Mouse (Mus musculus): ENCODE results near the gene 4930415O20Rik.
A peak's percentile ranks its signal among the peaks of the same experiment; 100 is the strongest.
"Not testable (repeated sequence)": the region's sequence is repeated elsewhere in the genome, so short reads cannot be mapped to it uniquely, and the experiment has no call there.

The 4930415O20Rik gene

DNA sequence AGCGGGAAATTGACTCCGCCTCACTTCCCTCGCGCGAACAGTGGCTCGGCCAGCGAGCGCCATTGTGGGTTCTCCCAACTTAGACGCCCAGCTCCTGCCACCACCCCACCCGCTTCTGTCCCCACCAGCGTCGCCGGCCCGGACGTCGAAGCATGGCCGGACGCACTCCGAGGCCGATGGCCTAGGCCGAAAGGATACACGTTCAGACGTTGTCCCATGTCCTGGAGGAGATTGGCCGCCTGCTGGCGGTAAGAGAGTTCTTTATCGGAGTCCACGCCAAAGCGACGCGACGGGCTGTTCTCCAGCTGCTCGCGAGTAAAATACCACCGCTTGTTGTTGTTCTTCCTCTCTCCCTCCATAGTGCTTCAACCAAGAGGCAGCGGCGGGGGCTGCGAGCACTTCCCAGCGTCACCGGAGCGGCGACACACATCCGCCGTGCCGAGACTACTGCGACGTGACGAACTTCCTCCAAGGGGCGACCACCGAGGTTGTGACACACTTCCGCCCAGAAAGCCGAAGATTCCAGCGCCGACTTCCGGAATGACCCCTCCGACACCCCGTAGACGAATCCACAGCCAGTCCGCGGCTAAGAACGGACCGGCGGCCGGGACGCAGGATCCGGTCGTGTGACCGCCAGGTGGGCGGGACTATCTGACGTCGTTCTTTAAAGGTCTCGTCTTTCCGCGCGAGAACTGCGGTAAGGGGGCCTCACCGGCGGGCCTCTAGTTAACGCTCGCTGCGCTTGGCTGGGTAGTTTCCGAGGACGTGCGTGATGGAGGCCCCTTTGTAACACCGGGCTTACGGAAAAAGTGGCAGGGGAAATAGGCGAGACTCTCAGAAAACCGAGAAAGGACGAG is 3.3 kb upstream of the 4930415O20Rik start:
- DNase-seq (ENCODE audit: extremely low read depth, insufficient read length, low spot score), result peak; percentile 99

DNA sequence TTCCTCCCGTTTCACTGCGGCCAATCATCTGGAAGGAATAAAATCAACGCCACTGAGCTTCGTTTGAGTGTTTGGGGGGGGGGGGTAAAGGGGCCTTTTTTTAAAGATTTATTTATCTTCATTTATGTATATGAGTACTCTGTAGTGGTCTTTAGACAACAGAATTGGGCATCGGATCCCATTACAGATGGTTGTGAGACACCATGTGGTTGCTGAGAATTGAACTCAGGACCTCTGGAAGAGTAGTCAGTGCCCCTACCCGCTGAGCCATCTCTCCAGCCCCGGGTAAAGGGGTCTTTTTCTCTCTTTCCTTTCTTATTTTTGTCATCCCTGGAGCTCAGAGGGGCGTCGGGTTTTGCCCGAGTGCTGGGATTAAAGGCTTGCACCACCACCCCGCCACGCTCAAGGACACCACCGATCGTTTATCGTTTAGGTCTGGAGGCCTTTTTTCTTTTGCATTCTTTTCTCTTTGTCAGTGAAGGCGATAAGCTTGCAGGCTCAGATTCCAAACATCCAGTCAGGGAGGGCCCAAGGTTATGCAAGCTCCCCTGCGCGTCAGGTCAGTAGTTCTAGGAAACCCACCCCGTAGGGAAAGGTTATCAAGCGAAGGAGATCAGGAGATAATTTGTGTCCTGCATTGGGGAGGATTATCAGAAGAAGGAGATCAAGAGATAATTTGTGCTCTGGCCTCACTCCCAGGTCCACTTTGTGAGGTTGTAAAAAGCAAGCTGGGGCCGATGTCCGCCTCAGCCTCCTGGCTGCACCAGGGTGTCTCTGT is 2.4 kb upstream of the 4930415O20Rik start:
- DNase-seq (ENCODE audit: extremely low read depth, insufficient read length, low spot score), result no peak

DNA sequence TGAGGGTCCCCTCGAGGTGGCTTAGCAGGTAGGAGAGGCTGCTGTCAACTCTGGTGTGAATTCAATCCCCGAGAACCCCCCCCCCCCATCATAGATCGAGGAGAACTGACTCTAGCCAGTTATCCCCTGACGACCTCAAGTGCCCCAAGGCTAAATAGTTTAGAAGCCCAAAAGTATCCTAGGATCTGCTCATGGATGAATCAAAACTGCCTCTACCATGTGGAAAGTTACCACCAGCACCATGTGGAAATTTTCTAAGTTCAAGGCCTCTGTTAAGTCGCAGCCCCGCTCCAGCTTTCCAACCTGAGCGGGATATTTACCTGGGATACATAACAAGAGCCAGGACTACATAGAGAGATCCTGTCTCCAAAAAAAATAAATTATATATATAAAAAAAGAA is 1.6 kb upstream of the 4930415O20Rik start:
- no peak for DNase-seq (ENCODE audit: extremely low read depth, insufficient read length, low spot score)

DNA sequence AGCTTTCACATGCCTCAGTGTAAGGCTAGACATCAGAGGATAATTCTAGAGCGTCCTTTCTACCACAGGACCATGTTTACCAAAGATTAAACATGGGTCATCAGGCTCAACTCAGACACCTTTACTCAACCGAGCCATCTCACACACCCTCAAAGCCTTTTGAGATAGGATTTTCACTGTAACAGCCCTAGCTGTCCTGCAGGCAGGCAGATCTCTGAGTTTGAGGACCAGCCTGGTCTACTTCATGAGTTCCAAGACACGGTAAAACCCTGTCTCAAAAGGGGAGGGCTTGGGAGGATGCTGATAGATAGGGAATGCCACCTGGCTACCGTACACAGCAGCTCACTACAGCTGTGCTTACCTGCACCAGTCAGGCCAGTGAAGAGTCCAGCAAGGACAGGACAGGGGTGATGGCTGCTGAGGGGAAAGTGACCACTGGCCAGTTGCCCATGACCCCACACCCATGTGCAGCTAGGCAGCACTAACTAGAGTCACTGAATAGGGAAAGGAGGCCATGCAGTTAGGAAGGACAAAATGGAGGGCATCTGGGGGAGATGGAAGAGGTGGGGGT is 924 bp upstream of the 4930415O20Rik start:
- DNase-seq (ENCODE audit: extremely low read depth, insufficient read length, low spot score), result no peak

DNA sequence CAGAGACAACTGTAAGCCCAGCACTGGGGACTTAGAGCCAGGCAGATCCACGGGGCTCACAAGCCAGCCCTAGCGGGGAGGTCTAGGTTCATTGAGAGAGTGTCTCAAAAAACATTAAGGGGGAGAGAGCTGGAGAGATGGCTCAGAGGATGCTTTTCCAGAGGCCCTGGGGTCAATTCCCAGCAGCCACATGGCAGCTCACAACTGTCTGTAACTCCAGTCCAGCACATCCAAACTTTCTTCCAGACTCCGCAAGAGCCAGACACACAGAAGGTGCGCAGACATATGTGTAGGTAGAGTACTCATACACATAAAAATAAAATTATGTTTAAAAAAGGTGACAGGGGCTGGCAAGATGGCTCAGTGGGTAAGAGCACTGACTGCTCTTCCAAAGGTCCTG is 2.5 kb downstream of the 4930415O20Rik start:
- DNase-seq (ENCODE audit: extremely low read depth, insufficient read length, low spot score), result no peak

DNA sequence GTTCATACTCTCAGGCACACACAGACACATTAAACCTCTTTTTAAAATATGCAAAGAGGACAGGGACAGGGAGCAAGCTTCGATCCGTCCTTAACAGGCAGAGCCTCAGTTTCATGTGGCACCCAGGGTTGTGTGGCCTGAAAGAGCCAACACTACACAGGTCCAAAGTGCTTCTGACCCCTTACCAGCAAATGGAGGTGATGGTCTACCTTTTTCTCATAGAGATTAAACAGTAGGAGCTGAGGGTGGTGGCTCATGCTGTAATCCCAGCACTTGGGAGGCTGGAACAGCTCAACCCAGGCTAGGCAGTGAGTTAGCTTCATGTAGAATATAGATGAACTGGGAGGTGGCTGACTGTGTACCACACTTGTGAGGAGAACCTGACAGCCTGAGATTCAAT is 8.5 kb downstream of the 4930415O20Rik start:
- no peak for DNase-seq (ENCODE audit: extremely low read depth, insufficient read length, low spot score)

DNA sequence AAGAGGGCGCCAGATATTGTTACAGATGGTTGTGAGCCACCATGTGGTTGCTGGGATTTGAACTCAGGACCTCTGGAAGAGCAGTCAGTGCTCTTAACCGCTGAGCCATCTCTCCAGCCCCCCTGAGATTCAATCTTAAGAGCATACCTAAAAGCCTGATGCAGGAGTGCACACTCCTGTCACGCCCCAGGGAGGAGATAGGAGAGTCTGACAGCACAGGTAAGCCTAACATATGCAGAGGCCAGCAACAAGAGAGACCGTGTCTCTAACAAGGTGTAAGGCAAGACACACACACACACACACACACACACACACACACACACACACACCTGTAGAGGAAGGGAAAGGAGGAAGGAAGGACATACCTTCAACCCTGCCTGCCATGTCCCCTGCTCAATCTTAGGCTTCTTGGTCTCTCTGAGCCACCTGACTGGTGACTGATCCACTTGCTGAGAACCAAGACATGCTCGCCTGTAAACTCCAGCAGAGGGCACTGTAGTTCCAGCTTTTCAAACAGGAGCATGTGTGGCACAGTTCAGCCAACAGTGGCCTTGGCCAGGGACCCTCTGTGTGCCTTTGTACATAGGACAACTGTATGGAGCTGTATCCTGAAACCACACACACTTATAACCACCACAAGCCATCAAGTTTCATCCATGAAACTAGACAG is 9.1 kb downstream of the 4930415O20Rik start:
- peak; percentile 45 for DNase-seq (ENCODE audit: extremely low read depth, insufficient read length, low spot score)

DNA sequence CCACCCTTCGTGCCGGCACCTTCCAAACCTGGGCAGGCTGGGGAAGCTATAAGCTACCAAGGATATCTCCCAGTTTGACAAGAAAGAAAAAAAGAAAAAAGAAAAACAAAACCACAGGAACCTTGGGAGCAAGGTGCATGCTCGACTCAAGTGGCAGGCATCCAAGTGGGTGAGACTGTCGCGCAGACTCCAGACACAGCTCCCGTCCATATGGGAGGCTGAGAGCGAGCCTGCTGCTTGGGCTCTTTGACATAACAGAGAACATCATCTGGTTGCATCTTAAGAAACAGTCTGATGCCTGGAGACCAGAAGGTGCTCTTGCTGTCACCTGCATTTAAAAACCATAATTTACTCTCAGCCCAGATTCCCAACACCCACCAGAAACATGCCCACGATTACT is 11.6 kb downstream of the 4930415O20Rik start:
- no peak for DNase-seq (ENCODE audit: extremely low read depth, insufficient read length, low spot score)

DNA sequence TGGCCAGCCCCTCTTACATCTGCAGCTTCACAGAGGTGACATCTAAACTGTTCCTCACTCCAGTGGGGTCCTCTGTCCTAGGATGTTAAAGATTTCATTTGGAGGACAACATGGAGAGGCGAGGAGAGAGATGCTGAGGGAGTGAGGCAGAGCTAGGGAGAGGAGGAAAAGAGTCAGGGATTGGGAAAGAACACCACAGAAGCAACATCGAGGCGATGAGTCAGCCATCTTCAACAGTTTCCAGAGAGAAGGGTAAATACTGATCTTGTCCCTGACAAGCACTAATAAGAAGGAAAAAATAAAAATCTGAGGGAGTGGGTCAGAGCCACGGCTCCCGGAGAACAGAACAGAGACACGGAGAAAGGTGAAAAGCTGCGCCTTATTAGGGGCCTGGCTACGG is 12.2 kb downstream of the 4930415O20Rik start:
- DNase-seq (ENCODE audit: extremely low read depth, insufficient read length, low spot score), result no peak

DNA sequence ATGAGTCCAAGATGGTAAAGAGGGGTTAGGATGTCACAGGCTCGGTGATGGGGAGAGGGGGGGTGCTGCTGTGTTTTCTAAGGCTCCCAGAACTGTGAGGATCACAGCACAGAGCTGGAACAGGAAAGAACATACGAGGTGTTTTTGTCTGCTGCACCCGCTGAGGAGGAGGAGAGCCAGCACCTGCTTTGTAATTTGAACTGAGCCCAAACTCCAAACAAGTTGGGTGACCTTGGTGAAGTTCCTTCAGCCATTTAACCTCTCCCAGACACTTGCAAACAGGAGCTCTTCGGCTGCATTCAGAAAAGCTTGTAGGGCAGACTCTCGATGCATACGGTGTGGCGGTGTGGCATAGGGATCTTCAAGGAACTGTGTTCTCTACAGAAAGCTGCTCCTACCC is 14.6 kb downstream of the 4930415O20Rik start:
- no peak for DNase-seq (ENCODE audit: extremely low read depth, insufficient read length, low spot score)

DNA sequence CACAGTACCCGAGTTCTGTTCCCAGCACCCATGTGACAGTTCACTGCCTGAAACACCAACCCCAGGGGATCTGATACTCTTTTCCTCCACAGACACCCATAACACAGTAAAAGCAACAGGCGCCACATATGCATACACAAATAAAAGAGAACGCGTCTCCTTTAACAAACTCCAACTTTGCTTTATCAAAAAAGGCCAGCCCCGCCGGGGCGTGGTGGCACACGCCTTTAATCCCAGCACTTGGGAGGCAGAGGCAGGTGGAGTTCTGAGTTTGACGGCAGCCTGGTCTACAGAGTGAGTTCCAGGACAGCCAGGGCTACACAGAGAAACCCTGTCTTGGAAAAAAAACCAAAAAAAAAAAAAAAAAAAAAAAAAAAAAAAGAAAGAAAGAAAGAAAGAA is 15.3 kb downstream of the 4930415O20Rik start:
- DNase-seq (ENCODE audit: extremely low read depth, insufficient read length, low spot score), result not testable (repeated sequence)

DNA sequence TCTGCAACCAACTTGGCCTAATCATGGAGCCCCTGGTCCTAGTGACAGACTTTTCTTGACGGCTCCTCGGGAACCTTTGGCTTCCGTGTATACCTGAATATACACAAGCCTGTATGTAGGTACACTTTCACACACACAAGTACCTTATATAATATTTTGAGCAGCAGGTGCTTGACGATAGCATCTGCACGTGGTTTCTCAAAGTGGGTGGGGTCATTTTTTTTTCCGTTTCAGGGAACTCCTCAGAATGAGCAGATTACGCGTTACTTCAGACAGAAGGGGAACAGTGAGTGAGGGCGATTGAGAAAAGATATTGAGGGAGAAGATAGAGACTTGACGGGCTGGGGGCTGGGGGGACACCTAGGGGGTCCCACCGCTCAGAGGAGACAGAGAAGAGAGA is 16.9 kb downstream of the 4930415O20Rik start:
- DNase-seq (ENCODE audit: extremely low read depth, insufficient read length, low spot score), result no peak

DNA sequence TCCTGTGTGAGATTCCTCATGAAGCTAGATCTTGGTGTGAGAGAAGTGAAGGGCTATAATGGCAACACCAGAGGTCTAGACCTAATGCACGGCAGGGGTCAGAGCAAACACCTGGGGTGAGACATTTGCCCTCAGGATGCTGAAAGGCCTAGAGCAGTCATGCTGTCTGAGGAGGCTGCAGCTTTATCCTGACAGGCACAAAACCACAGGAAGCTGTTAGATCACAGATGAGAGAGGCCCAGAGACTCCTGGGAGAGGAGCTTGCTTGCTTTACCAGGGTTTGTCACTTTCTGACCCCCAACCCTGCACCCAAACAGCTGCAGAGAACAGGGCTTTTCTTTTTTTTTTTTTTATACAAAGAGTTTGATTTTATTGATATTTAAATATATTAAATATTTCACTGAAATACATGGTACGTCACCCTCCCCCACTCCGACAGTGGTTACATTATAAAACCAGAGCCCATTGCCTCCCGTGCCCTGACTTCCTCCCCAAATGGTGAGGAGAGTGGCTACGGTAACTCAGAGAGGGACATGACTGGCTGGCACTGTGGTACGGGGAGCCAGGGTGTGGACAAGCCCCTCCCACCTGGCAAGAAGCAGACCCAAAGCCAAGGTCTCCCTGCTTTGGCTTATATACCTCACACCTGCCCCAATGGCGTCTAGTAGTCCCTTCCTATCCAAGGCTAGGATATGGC is 19.0 kb downstream of the 4930415O20Rik start:
- DNase-seq (ENCODE audit: extremely low read depth, insufficient read length, low spot score), result no peak

DNA sequence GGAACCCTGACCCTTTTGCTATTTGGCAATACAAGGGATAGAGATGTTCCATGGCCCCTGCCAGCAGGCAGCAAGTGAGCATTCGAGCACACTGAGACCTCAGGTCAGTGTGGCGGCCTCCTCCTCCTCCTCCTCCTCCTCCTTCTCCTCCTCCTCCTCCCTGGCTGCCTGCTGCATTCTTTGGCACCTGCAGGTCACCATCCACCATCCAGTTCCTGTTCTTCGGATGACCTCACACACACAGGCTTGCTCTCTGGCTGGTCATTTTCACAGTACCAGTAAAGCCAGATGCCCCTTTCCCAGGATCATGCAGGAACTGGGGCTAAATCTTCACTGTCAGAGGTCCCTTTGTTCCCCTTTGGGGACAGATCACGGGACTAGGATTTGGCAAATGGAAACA is 20.6 kb downstream of the 4930415O20Rik start:
- no peak for DNase-seq (ENCODE audit: extremely low read depth, insufficient read length, low spot score)

DNA sequence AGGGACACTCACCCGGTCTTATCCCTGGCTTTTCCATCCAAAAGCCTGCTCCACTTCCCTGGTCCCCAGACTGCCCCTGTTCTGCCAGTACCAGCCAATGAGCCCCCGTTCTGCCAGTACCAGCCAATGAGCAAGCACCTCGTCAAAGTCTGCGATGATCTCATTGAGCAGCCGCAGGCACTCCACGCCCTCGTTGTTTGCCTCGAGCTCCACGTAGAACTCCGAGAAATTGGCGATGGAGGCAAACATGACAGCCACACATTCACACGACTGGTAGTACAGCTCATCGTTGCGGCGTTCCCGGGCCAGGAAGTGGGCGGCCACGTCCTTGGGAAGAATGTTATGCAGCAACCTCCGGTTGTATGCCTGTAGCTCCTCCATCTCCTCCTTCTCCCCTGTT is 23.4 kb downstream of the 4930415O20Rik start:
- peak; percentile 74 for DNase-seq (ENCODE audit: extremely low read depth, insufficient read length, low spot score)

DNA sequence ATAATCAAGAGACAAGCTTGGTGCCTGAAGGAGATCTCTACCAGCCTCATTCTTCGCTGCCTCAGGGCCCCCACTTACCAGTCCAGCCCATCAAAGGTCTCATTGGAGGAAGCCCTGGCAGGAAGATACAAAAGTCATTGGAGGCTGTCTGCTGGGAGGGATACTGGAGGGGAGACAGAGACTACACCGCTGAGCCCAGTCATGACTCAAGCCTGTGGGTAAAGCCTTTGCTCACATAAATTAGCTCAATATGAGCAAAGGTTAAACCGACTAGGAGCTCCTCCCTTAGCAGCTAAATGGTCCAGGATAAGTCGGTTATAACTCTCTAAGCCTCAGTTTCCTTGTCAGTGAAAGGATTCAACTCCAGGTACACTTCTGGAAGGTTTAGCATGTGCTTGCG is 24.2 kb downstream of the 4930415O20Rik start:
- DNase-seq (ENCODE audit: extremely low read depth, insufficient read length, low spot score), result no peak

DNA sequence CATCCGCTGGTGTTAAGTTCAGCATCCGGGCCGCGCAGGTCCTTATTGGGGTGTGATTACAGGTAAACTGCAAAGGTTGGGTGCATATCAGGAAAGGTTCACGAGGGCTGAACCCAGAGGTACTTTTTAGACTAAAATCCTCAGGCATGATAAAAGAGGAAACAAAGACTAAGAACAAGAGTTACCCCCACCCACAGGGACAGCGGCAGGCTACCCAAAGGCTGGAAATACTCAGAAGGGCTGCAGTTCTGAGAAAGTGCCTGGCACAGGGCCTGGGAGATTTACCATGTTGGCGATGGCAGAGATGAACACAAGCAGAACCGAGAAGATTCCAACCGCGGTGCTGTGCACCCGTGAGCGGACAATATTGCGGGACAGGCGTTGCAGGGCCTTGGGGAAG is 25.8 kb downstream of the 4930415O20Rik start:
- DNase-seq (ENCODE audit: extremely low read depth, insufficient read length, low spot score), result no peak

DNA sequence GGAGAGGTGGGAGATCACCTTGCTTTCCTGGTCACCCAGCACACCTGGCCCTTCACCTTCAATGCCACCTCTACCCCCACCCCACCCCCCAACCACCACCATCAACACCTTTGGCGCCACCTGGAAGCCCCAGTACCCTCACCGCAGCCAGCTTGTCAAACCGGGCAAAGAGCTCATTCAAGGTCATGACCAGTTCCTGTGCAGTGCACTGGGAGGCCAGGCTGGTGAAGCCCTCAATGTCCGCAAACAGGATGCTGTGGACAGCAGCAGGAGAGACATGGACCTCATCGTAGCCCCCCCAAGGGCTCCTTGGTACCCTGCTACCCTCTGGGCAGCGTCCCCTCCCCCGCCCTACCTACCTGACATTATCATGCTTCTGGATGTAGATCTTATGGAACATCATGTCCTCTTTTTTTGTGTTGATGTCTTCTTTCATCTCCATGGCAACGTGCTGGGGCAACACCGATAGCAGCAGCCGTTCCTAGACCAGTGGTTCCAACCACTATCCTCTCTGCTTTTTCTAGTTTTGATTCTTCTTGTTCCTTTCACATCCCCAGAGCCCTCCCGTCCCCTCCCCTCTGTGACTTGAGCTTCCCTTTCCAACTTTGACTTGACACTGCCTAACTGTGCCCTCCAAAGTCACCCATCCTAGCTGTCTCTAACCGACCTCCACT is 29.4 kb downstream of the 4930415O20Rik start:
- DNase-seq (ENCODE audit: extremely low read depth, insufficient read length, low spot score), result no peak

DNA sequence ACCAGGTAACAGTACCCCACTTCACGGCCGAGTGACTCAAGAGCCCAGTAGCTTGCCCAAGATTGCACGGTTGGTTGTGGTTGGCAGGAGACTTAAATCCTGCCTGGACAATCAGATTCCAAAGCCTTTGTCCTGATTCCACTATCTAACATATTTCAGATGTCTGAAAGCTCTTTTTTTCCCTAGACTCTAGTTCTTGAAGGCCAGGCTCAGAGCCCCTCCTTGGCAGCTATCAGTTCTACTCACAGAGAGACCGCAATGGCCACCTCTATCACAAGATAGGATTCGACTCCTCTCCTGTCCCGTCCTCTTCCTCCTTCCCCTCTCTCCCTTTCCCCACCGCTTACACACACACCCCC is 31.0 kb downstream of the 4930415O20Rik start:
- no peak for DNase-seq (ENCODE audit: extremely low read depth, insufficient read length, low spot score)

All from 3134 (cell line).